Mouse (Mus musculus) stomach, embryonic 14.5 days (tissue): ENCODE data around the gene Gm47841. TPM values are rescaled to one million over a fixed set of nuclear protein-coding genes. Genes with fewer than 3 reads are reported as not detected.
A peak's percentile ranks its signal among the peaks of the same experiment; 100 is the strongest.

Experiments
- ATAC-seq: fragments of 200-750 bp; cut with Nextera tagmentation; 2 replicates; pipeline ENCODE4 v1.8.0; 2017; ENCODE audit warnings: low read depth, moderate TSS enrichment; ENCODE audit not compliant: insufficient number of reproducible peaks, insufficient read depth, low FRiP score
- H3K27ac ChIP-seq: fragments of 300-500 bp; sonication (generic); 2 replicates; pipeline ENCODE4 v1.5.1; 2014; ENCODE audit warnings: mild to moderate bottlenecking, low read length, moderate library complexity, mixed read lengths
- H3K27me3 ChIP-seq: fragments of 300-500 bp; sonication (generic); 2 replicates; pipeline ENCODE4 v1.6.1; 2014; ENCODE audit warnings: low read length, control low read depth, mixed read lengths; ENCODE audit not compliant: control insufficient read depth, insufficient read depth
- H3K36me3 ChIP-seq: fragments of 300-500 bp; sonication (generic); 2 replicates; pipeline ENCODE4 v1.6.1; 2014; ENCODE audit warnings: mild to moderate bottlenecking, control low read depth, low read length, moderate library complexity, mixed read lengths; ENCODE audit not compliant: control insufficient read depth, insufficient read depth
- H3K4me1 ChIP-seq: fragments of 300-500 bp; sonication (generic); 2 replicates; pipeline ENCODE4 v1.6.1; 2014; ENCODE audit warnings: low read length, control low read depth, mixed read lengths; ENCODE audit not compliant: control insufficient read depth, insufficient read depth
- H3K4me2 ChIP-seq: fragments of 300-500 bp; sonication (generic); replicated peaks from 2 replicates; pipeline ENCODE4 v1.6.1; 2014; ENCODE audit warnings: low read depth, low read length, control low read depth
- H3K4me3 ChIP-seq: fragments of 300-500 bp; sonication (generic); 2 replicates; pipeline ENCODE4 v1.5.1; 2014; ENCODE audit warnings: low read depth, low read length, control low read depth
- H3K9ac ChIP-seq: fragments of 300-500 bp; sonication (generic); replicated peaks from 2 replicates; pipeline ENCODE4 v1.6.1; 2014; ENCODE audit warnings: low read depth, mild to moderate bottlenecking, control low read depth, low read length, moderate library complexity, mixed read lengths
- H3K9me3 ChIP-seq: fragments of 300-500 bp; sonication (generic); 2 replicates; pipeline ENCODE4 v1.6.1; 2016; ENCODE audit warnings: low read depth, low read length, control low read depth; ENCODE audit not compliant: control insufficient read depth
- WGBS: fragments of 180-500 bp; shearing (Covaris S2); extraction: QIAGEN DNeasy Blood & Tissue Kit; methylation state at CpG from one replicate; pipeline ENCODE4 v1.1.7; 2014; 5-methylcytosine and 5-hydroxymethylcytosine counted together
- polyA plus RNA-seq: library from polyadenylated mRNA; unstranded; fragments of >200 nt; fragmentation: Nextera tagmentation; extraction: Ambion mirVana; gene quantifications from 2 replicates; pipeline ENCODE4 v1.2.1, GENCODE M21; 2014

The Gm47841 gene
- not detected in 2 replicates for polyA plus RNA-seq

- peak within 1 kb of the TSS; percentile 50 for H3K4me3 ChIP-seq
- H3K27ac ChIP-seq = no peak within 1 kb of the TSS
- peaks cover 9% of the 10 kb centered on the region; the same call in 1 of the 2 replicates for H3K4me1 ChIP-seq
- WGBS = 2% methylated on average over 23 of the region's 23 CpGs
- H3K36me3 ChIP-seq = peaks cover 2% of the 10 kb centered on the region; the same call in 1 of the 2 replicates
- peak within 1 kb of the TSS; percentile 99 for H3K4me2 ChIP-seq
- 0 out of 2 replicates have a peak, but pooled peaks have one; percentile 20 for ATAC-seq
- no peaks in the 10 kb centered on the region for H3K9me3 ChIP-seq
- H3K27me3 ChIP-seq = peaks cover 43% of the 10 kb centered on the region
- H3K9ac ChIP-seq = peak within 1 kb of the TSS; percentile 33; the same call in 1 of the 2 replicates
Observed at GRCm38 (mm10) chr15:101047194-101047555, at the start of gene Gm47841. TSS of gene Gm47841 (minus strand) at chr15:101047397.

- Histone ChIP-seq H3K9ac (no peak overlapping the region), H3K27me3 (no peaks in the 10 kb centered on the region), H3K9me3 (no peaks in the 10 kb centered on the region), H3K4me2 (no peak overlapping the region), H3K4me1 (peaks cover 13% of the 10 kb centered on the region), H3K27ac (no peak overlapping the region), H3K4me3 (no peak overlapping the region), H3K36me3 (no peaks in the 10 kb centered on the region)
- WGBS = 59% methylated on average over 3 of the region's 3 CpGs
- no peak for ATAC-seq
Observed at GRCm38 (mm10) chr15:101095392-101095791, 48.2 kb upstream of the Gm47841 start.

- Histone ChIP-seq H3K4me2 (no peak overlapping the region), H3K27ac (no peak overlapping the region), H3K4me3 (no peak overlapping the region), H3K36me3 (no peaks in the 10 kb centered on the region), H3K27me3 (no peaks in the 10 kb centered on the region), H3K9ac (no peak overlapping the region), H3K9me3 (no peaks in the 10 kb centered on the region), H3K4me1 (peaks cover 13% of the 10 kb centered on the region)
- 60% methylated on average over 9 of the region's 9 CpGs for WGBS
- no peak for ATAC-seq
Observed at GRCm38 (mm10) chr15:101094979-101095378, 47.8 kb upstream of the Gm47841 start.

GRCm38 (mm10) chr15:101093988-101094387 is 46.8 kb upstream of the Gm47841 start:
- ATAC-seq = no peak
- Histone ChIP-seq H3K36me3 (no peaks in the 10 kb centered on the region), H3K4me2 (no peak overlapping the region), H3K9ac (no peak overlapping the region), H3K4me1 (peaks cover 13% of the 10 kb centered on the region), H3K4me3 (no peak overlapping the region), H3K27ac (no peak overlapping the region), H3K9me3 (no peaks in the 10 kb centered on the region), H3K27me3 (no peaks in the 10 kb centered on the region)
- 42% methylated on average over 6 of the region's 6 CpGs for WGBS

DNA sequence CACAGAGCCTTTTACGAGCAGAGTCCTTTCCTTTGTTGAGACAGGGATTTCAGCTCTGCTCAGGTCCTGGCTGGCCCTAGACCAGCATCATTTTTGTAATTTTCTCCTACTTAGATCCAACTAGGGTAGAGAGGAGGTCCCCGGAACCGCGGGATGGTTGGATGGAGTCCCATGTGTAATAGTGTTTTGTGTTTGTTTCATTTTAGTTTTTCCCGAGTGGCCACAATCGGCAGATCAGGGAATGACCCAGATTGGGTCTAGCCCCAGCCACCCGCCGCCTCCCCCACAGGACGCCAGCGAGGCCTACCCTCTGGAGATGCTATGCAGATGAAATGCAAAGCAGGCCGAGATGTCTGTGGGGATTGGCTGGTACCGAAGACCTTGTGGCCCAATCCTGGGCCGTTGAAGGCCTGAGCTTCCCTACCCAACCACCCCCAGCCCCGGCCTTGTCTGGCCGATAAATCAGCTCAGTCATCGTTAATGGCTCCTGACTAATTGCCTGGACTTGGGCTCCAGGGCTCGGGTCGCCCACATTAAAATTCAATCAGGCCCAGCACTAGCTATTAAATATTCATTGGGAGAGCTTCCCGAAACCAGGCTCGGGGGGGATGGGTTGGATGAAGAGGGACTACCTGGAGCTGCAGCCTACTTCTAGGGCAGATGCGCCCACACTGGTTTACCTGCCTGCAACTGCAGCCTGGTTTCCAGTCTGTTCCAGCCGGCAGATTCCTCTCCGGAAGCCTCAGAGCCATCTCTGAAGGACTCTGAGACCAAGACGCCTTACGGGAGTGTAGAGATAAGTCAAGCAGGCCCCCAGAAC is 45.8 kb upstream of the Gm47841 start:
- Histone ChIP-seq H3K27ac (0 out of 2 replicates have a peak overlapping the region, but pooled peaks have one; percentile 27), H3K27me3 (no peaks in the 10 kb centered on the region), H3K9me3 (no peaks in the 10 kb centered on the region), H3K9ac (no peak overlapping the region), H3K4me2 (0 out of 2 replicates have a peak overlapping the region, but pooled peaks have one; percentile 5), H3K36me3 (no peaks in the 10 kb centered on the region), H3K4me1 (peaks cover 12% of the 10 kb centered on the region), H3K4me3 (no peak overlapping the region)
- WGBS = 29% methylated on average over 25 of the region's 25 CpGs
- peak; percentile 36; the same call in 1 of the 2 replicates for ATAC-seq

DNA sequence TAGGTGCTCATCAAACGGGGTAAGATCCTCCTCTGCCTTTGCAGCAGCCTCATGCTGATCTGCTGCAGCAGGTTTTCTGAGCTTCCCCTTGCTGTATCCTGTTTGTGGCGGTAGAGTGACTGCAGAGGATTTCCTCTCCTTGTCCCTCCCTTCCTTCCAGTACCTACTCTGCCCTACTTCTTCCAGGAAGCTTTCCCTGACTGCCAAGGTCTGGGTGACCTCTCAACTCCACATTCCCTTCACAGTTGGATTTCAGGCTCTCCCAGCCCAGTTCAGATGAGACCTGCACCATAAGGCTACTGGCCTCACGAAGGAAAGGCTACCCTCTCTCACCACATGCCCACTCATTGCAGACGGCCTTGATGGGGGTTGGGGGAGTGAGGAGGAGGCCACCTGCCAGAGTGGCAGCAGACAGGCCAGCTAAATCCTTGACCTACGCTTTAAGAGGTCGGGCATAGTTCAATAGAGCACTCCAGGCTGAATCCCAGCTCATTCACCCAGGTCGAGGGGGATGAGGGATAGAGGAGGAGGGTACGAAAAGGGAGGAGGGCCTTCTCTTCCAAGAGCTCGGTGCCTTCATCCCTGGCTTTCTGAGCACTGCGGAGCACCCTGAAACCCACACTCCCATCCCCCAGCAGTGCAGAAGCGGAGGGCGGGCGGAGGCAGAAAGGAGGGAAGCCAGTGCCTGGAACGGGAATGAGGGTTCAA is 45.1 kb upstream of the Gm47841 start:
- no peak overlapping the region for H3K27ac ChIP-seq
- peaks cover 9% of the 10 kb centered on the region for H3K4me1 ChIP-seq
- no peak for ATAC-seq
- no peak overlapping the region for H3K4me3 ChIP-seq
- H3K4me2 ChIP-seq = 0 out of 2 replicates have a peak overlapping the region, but pooled peaks have one; percentile 5
- H3K9ac ChIP-seq = no peak overlapping the region
- 45% methylated on average over 14 of the region's 14 CpGs for WGBS
- H3K9me3 ChIP-seq = no peaks in the 10 kb centered on the region
- no peaks in the 10 kb centered on the region for H3K36me3 ChIP-seq
- no peaks in the 10 kb centered on the region for H3K27me3 ChIP-seq

- no peaks in the 10 kb centered on the region for H3K9me3 ChIP-seq
- no peak overlapping the region for H3K4me2 ChIP-seq
- no peaks in the 10 kb centered on the region for H3K27me3 ChIP-seq
- H3K27ac ChIP-seq = no peak overlapping the region
- no peaks in the 10 kb centered on the region for H3K36me3 ChIP-seq
- H3K4me3 ChIP-seq = no peak overlapping the region
- no peak for ATAC-seq
- WGBS = 94% methylated on average over 8 of the region's 8 CpGs
- no peak overlapping the region for H3K9ac ChIP-seq
- H3K4me1 ChIP-seq = peaks cover 9% of the 10 kb centered on the region
Observed at GRCm38 (mm10) chr15:101091551-101091950, 44.4 kb upstream of the Gm47841 start.

DNA sequence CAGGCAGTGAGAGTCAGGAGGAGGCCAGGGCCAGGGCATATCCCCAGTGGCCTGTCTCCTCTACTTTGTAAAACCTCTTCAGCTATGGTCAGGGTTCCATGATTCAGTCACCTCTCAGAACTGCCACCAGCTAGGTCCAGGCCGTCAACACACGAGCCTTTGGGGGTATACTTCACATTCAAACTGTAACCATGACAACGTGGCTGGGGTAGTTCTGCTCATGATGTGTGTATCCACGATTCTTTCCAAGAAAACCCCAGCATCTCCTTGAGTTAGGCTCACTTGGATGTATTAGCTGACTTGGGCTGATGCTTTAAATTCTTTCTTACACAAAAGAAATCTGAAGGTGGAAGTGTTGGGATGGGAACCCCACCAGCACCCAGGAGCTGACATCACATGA is 41.1 kb upstream of the Gm47841 start:
- Histone ChIP-seq H3K27ac (no peak overlapping the region), H3K4me2 (no peak overlapping the region), H3K4me1 (peaks cover 6% of the 10 kb centered on the region), H3K9ac (no peak overlapping the region), H3K27me3 (no peaks in the 10 kb centered on the region), H3K9me3 (no peaks in the 10 kb centered on the region), H3K4me3 (no peak overlapping the region), H3K36me3 (no peaks in the 10 kb centered on the region)
- no peak for ATAC-seq
- 64% methylated on average over 4 of the region's 4 CpGs for WGBS
